Mouse (Mus musculus): ENCODE results near the gene Krt1.

The Krt1 gene

DNA sequence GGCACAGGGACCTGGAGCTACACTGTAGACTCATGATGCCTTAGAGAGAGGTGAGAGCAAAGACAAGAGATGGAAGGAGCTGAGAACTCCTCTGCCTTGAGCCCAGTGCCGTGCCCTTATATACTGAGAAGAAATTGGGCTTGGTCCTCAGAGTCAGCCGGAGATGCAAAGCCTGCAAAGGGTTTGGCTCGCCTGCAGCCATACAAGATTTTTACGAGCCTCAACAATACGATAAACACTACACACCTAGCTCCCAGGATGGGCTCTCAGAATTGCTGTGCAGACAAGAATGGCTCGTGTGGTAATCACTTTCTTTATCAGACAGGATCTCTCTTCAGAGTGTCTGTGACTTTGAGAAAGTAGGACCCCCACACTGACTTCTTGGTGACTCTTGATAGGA, at the start of gene Krt1:
TSS of gene Krt1 (minus strand) at position 101 of the 400 bp plus-strand sequence.
- DNase-seq, result no peak

DNA sequence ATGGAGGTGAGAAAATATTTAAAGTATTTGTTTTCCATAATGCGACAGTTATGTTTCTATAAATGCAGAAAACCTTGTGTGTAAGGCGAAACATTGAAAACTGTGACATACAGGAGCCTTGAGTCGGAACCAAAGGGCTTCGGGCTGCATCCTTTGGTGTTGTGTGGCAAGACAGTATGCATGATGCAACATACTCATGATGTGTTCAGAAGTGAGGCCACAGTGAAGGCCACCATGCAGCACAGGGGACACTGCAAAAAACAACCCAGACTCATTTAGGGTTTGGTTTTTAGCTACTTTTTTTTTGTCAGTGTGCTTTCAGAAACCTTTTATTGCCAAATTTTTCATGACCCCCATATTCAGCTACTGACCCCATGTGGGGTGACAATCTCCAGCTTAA, 44.6 kb upstream of the Krt1 start:
- DNase-seq, result no peak

DNA sequence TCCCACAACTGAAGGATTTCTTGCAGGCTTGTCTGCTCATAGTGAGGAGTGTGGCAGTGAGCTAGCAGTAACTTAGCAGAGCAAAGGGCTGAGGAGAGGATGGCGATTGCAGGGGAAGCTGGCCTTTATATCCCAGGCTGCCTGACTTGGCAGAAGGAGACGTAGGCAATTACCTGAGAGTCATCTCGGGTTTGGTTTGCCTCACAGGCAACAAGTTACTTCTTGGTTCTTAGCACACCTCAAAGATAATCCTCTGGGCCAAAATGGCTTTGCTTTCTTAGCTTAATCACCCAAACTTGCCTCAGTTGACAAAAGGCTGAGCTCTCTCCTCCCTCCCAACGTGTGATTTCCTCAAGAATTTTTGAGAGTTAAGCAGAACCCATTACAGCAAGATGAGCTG, 42.2 kb upstream of the Krt1 start, which contains the start of gene Krt76:
TSS of gene Krt76 (minus strand) at position 101 of the 400 bp plus-strand sequence.
- no peak for DNase-seq

GRCm38 (mm10) chr15:101879776-101880175, 29.2 kb upstream of the Krt1 start:
- no peak for DNase-seq

GRCm38 (mm10) chr15:101878041-101878440, 27.4 kb upstream of the Krt1 start:
- DNase-seq, result no peak

- no peak for DNase-seq
These were observed 23.8 kb upstream of the Krt1 start for GRCm38 (mm10) chr15:101874383-101874782.

- no peak for DNase-seq
These were observed 22.6 kb upstream of the Krt1 start for GRCm38 (mm10) chr15:101873231-101873630.

DNA sequence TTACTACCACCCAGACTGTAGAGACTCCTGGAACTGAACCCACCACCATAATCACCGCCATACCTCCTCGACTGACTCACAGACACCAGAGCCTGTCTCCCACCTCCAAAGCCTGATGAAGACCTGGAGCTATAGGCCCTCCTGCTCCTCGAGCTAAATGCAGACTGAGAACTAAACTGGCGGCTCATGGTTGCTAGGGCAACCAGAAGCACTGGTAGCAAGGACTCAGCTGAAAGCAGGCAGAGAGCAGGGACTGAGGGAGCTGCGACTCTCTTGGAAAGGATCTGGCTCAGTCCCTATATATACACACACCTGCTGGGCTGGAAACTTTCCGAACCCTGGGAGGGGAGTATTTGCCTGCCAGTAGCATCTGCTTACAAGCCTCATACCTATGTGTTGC, 18.8 kb upstream of the Krt1 start, which contains the start of gene Krt77:
TSS of gene Krt77 (minus strand) at position 275 of the 400 bp plus-strand sequence.
- DNase-seq, result no peak

- DNase-seq, result no peak
These were observed 16.2 kb upstream of the Krt1 start for GRCm38 (mm10) chr15:101866754-101867153.

DNA sequence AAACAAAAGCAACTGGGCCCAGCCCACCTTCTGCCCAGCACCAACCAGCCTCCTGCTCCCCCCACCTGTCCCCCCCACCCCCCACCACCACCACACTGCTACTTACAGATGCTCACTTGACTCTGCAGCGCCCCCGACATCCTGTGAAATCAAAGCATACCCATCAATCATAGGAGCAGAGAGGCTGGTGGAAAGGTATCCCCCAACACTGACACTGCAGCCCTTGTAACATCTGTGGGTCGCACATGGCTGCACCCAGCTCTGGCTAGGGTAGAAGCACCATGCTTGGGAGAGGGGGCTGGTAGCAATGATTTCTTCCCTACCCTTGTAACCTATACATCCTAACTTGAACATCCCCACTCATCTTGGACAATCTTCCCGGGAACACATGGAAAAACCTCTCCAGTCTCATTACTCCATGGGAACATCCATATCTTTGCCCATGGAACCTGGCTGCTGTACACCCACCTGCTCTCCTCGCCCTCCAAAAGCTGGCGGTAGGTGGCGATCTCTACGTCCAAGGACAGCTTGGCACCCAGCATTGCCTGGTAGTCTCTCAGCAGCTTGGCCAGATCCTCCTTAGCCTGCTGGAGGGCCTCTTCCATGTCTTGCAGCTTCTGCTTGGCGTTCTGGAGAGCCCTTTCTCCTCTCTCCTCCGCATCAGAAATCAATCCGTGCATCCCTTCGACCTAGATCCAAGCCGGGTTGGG, 10.0 kb upstream of the Krt1 start:
- no peak for DNase-seq

DNA sequence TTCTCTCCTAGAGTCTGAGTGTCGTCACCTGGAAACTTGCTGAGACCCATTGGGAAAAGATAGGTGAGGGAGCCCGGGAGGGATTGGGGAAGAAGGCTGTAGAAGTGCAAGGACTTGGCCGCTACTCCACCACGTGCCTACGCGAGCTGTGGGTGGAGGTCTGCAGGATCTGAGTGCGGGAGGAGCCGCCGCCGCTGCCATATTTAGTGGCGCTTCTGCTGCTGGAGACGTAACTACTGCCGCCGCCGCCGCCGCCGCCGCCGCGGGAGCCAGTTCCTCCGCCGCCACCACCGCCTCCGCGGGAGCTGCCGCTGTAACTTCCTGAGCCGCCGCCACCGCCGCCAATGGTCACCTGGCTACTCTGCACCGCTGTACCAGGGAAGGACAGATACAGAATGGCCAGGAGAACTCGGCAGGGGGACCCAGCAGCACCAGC, 9.2 kb upstream of the Krt1 start:
- DNase-seq, result no peak

GRCm38 (mm10) chr15:101858673-101859425, 8.3 kb upstream of the Krt1 start:
- no peak for DNase-seq

GRCm38 (mm10) chr15:101856696-101857095, 6.1 kb upstream of the Krt1 start:
- no peak for DNase-seq

DNA sequence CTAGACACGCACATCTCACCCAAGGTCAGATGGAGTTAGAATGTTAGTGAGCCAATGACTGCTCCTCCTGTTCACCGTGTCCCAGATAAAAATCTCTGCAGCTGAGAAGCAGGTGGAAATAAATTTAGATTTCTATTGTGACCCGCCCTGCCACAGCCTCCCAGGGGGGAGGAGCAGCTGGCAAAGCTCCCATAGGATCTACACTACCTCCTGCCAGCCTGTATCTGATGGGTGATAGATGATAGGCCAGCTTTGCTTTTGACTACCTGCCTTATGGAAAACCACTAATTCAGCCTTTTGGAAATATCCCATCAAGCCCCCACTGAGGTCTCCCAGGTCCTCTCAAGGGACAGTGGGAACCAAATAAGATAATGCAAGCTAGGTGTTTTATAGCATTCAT, 5.1 kb upstream of the Krt1 start:
- DNase-seq, result no peak

GRCm38 (mm10) chr15:101854294-101854693, 3.7 kb upstream of the Krt1 start:
- DNase-seq, result no peak

GRCm38 (mm10) chr15:101852571-101852970, 2.0 kb upstream of the Krt1 start:
- no peak for DNase-seq

DNA sequence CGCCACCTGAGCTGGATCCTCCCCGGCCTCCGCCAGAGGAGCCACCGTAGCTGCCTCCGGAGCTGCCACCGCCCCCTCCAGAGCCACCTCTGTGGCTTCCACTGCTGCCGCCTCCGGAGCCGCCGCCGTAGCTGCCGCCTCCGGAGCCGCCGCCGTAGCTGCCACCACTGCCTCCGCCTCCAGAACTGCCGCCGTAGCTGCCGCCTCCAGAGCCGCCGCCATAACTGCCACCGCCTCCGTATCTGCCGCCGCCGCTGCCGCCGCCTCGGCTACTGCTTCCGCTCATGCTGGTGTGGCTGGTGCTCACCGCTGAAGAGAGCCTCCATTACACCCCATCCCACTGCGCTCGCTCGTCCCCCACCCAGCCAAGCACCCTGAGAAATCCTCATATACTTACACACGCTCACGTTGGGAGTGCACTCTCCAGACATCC, 4.6 kb downstream of the Krt1 start:
- DNase-seq, result peak; percentile 13

- no peak for DNase-seq
These were observed 7.4 kb downstream of the Krt1 start for GRCm38 (mm10) chr15:101843192-101843591.

DNA sequence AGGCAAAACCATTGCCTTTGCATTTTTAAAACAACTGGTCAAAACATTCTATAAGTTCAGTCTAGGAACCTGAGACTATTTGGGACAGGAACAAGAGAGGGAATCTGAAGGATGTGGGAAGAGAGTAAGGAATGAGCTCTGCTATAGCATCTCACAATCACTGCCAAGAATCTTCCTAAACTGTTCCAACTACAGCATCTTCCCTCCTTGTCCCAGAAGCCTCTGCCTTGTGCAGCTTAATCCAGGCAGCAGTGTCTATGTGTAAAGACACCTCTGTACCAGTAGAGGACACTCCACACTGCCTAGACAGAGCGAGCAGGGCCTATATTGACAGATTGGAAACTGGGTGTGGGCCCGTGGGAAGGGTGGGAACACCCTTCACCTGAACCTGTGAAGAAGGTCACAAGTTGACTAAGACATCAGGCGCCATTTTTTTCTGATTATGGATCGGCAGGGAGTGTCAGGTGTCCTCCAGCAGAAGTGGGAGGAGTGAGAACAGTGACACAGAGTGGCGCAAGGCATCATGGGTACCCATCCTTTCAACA, 15.7 kb downstream of the Krt1 start:
- DNase-seq, result no peak

GRCm38 (mm10) chr15:101833131-101833530, 17.5 kb downstream of the Krt1 start:
- DNase-seq, result no peak

DNA sequence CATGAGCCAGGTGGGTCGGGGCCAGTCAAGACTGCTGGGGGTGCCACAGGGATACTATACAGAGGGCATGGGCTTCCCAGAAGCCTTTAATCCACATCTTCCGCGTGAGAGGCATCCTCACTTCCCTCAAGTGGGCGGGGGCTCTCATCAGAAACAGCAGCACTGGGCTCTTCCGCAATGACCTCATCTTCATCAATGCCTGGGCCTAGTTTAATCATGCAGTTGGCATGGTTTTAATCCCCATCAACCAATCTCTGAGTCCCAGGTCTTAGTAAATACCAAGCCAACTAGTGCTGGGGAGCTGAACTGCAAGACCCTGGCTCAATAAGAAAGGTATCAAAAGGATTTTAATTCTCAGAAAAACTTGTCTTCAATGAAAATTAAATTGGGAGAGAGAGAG, 21.2 kb downstream of the Krt1 start:
- DNase-seq, result no peak

GRCm38 (mm10) chr15:101821786-101822185, 28.8 kb downstream of the Krt1 start:
- no peak for DNase-seq

GRCm38 (mm10) chr15:101817875-101818274, 32.7 kb downstream of the Krt1 start, which contains the start of gene Krt2:
Krt2 (minus strand) TSS chr15:101818169.
- no peak for DNase-seq

Data from cerebellum, adult 11 months (tissue).